Mouse (Mus musculus): ENCODE results near the gene Arhgap5. TPM values are rescaled to one million over a fixed set of nuclear protein-coding genes. Genes with fewer than 3 reads are reported as not detected.

Arhgap5 gene
- polyA plus RNA-seq, 1 experiment from 2014 or later: 64.7 TPM

DNA sequence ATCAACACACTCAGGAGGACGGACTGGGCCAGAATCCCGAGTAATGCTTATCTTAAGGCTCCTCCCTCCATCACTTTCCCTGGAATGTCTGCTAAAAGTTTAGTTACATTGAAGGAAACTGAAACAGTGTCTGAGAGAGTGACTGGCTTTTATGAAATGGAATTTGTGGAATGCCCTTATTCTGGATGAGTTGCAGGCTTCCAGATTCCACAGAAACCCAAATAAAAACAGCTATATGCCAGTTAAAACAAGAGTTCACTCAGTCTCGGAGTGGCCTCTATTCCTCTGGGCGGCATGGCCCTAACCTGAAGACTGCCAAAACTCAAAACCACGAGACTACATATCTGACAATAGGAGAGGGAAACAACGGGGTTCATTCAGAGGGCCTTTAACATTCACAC is 10.5 kb upstream of the Arhgap5 start:
- no peaks in the 10 kb centered on the region for H3K36me3 ChIP-seq (replicated peaks)
- H3K27ac ChIP-seq: no peak overlapping the region
- peaks cover 5% of the 10 kb centered on the region; the same call in 1 of the 2 replicates for H3K4me1 ChIP-seq
- H3K4me3 ChIP-seq (replicated peaks): no peak overlapping the region
- H3K27me3 ChIP-seq: no peaks in the 10 kb centered on the region
- H3K4me2 ChIP-seq: no peak overlapping the region
- no peak for ATAC-seq (ENCODE audit: low FRiP score)
- no peak overlapping the region for H3K9ac ChIP-seq
- 64% methylated on average over 6 of the region's 6 CpGs for WGBS
- no peaks in the 10 kb centered on the region for H3K9me3 ChIP-seq

DNA sequence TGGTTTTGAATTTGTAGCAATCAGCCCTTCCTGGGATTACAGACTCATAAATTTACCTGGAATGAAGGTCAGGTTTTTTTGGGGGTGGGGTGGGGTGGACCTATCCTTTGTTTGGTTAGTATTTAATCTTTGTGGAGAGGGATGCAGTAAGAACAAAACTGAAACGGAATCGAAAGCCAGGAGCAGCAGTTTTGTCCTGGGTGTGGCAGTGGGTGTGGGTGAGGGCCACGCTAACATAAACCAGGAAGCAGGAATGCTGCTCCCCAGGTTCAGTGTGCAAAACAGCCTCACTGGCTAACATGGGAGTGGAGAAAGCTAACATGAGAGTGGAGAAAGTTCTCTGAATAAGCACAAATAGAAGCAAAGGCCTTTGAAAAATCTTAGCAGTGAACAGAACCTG is 6.6 kb upstream of the Arhgap5 start:
- Histone ChIP-seq H3K4me3 (replicated peaks) (no peak overlapping the region), H3K9me3 (no peaks in the 10 kb centered on the region), H3K4me1 (peaks cover under 1% of the 10 kb centered on the region; the same call in 1 of the 2 replicates), H3K36me3 (replicated peaks) (no peaks in the 10 kb centered on the region), H3K9ac (no peak overlapping the region), H3K27ac (no peak overlapping the region), H3K4me2 (no peak overlapping the region), H3K27me3 (no peaks in the 10 kb centered on the region)
- ATAC-seq (ENCODE audit: low FRiP score): no peak
- whole genome bisulfite sequencing: 85% methylated on average over 3 of the region's 3 CpGs

DNA sequence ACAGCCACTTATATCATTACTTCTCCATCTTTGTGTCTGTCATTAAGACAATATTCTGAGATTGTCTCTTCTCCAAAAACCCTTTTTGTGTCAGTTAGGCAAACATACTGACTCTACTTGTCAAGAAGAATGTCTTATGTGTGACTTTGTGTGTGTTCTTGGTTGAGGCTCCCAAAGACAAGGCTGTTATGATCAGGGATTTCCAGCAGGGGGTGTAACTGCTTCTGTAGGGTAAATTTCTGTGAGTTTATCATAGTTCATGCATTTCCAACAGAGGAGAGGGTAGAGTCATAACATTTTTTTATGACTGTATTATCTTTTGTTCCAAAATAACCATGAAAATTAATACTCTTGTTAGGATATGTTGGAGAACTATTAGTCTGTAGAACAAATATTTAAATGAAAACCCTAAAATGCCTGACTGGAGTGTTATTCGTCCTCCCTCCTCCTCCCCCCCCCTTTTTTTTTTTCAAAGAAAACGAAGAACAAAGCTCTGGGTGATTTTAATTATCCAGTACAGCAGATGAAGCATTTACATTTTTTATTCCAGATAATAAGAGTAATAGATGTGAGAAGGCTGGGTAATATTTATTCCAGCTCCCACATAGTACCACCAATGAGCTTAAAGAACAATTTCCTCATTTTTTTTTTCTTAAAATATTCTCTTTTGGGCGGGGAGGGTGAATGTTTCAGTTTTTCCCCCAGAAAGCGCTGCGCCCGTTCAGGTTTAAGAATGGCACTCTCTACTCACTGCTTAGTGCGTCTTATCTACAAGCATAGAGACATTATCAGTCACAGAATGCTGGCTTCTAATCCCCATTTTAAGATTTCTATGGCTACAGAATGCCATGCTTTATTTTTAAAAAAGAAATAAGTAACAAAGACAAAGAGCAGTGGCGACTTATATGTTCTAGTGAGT is 2.6 kb upstream of the Arhgap5 start:
- no peak for ATAC-seq (ENCODE audit: low FRiP score)
- Histone ChIP-seq H3K9ac (no peak overlapping the region), H3K4me2 (no peak overlapping the region), H3K27me3 (no peaks in the 10 kb centered on the region), H3K4me3 (replicated peaks) (no peak overlapping the region), H3K36me3 (replicated peaks) (no peaks in the 10 kb centered on the region), H3K4me1 (peaks cover 11% of the 10 kb centered on the region), H3K27ac (no peak overlapping the region), H3K9me3 (no peaks in the 10 kb centered on the region)
- 72% methylated on average over 8 of the region's 8 CpGs for WGBS

DNA sequence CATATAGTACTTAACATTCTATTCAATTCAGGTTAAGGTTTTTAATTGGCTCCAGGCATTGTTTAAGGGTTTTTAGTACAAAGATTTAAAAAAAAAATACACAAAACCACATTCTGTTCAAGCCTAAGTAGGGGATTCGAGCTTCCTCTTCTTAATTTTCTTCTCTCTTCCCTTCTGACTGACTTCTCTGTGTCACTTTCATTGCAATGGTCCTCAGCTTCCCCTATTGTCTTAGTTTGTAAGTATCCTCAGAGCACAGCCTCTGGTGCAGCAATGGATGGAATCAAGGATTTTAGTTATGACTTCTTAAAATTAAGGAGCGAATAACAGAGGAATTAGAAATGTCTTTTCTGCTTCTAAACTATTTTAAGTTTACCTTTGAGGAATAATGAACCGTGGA is 1.6 kb upstream of the Arhgap5 start:
- H3K4me1 ChIP-seq: peaks cover 14% of the 10 kb centered on the region
- no peak overlapping the region for H3K9ac ChIP-seq
- H3K4me2 ChIP-seq: peak overlapping the region; percentile 74; the same call in 1 of the 2 replicates
- H3K27me3 ChIP-seq: no peaks in the 10 kb centered on the region
- H3K4me3 ChIP-seq (replicated peaks): no peak overlapping the region
- 66% methylated on average over 3 of the region's 3 CpGs for WGBS
- H3K27ac ChIP-seq: no peak overlapping the region
- no peaks in the 10 kb centered on the region for H3K36me3 ChIP-seq (replicated peaks)
- no peak for ATAC-seq (ENCODE audit: low FRiP score)
- no peaks in the 10 kb centered on the region for H3K9me3 ChIP-seq

DNA sequence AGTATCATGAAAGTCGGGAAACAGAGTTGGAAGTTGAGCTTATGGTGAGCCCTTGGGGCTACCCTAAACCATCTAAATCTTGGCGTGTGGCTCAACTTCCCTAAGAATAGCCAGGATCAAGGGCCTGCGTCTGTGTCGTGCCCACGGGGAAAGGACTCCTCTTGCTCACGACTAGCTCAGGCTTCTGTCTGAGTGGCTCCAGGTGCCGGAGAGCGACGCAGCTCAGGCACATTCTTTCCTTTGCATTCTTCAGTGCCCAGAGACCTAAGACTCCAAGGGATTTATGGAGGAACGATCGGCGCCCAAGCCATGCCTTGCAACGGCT is 679 bp upstream of the Arhgap5 start:
- Histone ChIP-seq H3K9me3 (no peaks in the 10 kb centered on the region), H3K4me1 (peaks cover 14% of the 10 kb centered on the region), H3K27ac (peak overlapping the region; percentile 99), H3K4me3 (replicated peaks) (peak overlapping the region; percentile 98), H3K27me3 (no peaks in the 10 kb centered on the region), H3K9ac (peak overlapping the region; percentile 69), H3K36me3 (replicated peaks) (no peaks in the 10 kb centered on the region), H3K4me2 (peak overlapping the region; percentile 74)
- WGBS: 0% methylated on average over 13 of the region's 13 CpGs
- no peak; the same call in 1 of the 2 replicates for ATAC-seq (ENCODE audit: low FRiP score)

DNA sequence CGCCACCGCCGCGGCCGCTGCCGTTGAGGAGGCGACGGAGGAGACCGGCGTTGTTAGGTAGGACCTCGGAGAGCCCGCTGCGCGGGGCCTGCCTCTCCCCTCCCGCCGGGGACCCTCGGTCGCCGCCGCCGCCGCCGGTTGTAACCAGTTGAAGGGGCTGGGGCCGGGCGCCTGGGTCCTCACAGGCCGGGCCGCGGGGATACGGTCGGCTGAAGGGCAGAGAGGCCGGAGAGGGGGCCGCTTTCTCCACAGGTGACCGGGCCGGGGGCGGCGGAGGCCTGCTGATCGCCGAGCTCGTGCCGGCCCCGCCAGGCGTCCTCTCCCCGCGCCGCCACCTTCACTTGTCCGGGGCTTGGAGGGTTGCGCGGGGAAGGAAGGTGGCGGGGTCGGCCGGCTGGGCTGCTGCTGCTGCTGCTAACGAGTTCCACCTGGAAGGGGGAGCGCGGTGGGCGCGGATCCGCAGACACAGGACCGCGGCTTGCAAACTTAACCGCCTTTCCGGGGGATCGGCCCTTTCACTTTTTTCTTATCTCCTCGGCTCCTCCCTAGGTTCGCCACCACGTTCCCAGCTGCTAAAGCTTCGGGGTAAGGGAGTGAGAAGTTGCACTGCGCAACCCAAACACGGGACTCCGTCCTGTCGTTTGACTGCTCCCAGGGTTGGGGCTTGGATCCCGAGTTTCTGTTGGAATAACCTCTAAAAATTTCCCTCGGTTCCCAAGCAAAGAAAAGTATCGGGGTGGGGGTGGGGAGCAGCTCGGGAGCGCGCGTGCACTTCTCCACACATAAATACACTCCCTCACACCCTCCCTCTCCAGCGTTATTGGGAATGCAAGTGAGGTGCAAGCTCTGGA is 784 bp downstream of the Arhgap5 start:
- peak overlapping the region; percentile 74 for H3K4me2 ChIP-seq
- no peak; the same call in 1 of the 2 replicates for ATAC-seq (ENCODE audit: low FRiP score)
- peak overlapping the region; percentile 98 for H3K9ac ChIP-seq
- H3K9me3 ChIP-seq: no peaks in the 10 kb centered on the region
- H3K27me3 ChIP-seq: no peaks in the 10 kb centered on the region
- peaks cover 14% of the 10 kb centered on the region for H3K4me1 ChIP-seq
- under 1% methylated on average over 67 of the region's 78 CpGs for WGBS
- no peaks in the 10 kb centered on the region for H3K36me3 ChIP-seq (replicated peaks)
- H3K4me3 ChIP-seq (replicated peaks): peak overlapping the region; percentile 98
- peak overlapping the region; percentile 99 for H3K27ac ChIP-seq

DNA sequence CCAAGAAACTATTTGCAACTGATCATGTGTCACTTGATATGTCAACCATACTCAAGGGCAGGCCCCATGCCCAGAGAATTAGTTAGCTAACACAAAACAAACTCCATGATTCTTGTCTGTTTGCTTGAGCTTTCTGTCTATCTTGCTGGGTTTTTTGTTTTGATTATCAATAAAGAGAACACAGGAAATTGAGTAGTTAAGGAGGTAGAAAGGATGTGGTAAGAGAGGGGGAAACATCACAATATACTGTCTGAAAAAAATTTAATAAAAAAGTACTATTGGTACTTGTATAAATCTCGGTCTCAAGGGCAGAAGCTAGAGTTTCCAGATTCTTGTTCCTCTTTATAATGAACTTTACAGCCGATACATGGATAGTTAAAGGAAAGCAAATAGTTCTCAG is 20.9 kb downstream of the Arhgap5 start:
- 91% methylated on average over 2 of the region's 2 CpGs for WGBS

DNA sequence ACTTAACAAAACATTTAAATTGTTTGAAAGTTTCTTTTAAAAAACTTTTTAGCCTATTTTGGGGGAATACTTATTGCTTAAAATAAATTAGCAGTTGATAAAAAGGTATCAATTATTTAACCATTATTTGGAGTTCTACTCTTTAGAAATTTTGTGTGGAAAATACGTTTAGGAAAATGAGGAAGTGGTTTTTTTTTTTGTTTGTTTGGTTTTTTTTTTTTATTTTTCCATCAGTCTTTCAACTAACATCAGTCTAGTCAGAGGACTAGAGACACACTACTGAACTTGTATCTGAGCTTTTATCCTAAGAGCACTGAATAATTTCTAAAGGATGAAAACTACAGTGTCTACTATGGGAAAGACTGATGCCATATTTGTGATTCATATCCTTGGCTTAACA is 21.7 kb downstream of the Arhgap5 start:
- WGBS: 88% methylated on average over 1 of the region's 1 CpGs
- Histone ChIP-seq H3K27me3 (no peaks in the 10 kb centered on the region), H3K9me3 (no peaks in the 10 kb centered on the region), H3K36me3 (replicated peaks) (no peaks in the 10 kb centered on the region), H3K4me1 (no peaks in the 10 kb centered on the region), H3K4me3 (replicated peaks) (no peak overlapping the region), H3K27ac (no peak overlapping the region), H3K9ac (no peak overlapping the region), H3K4me2 (no peak overlapping the region)
- ATAC-seq (ENCODE audit: low FRiP score): no peak

More for the DNA sequence above, 20.9 kb downstream of the Arhgap5 start:
- Histone ChIP-seq H3K4me2 (no peak overlapping the region), H3K27me3 (no peaks in the 10 kb centered on the region), H3K9ac (no peak overlapping the region), H3K36me3 (replicated peaks) (no peaks in the 10 kb centered on the region), H3K27ac (no peak overlapping the region), H3K9me3 (no peaks in the 10 kb centered on the region), H3K4me3 (replicated peaks) (no peak overlapping the region), H3K4me1 (no peaks in the 10 kb centered on the region)
- ATAC-seq (ENCODE audit: low FRiP score): no peak

DNA sequence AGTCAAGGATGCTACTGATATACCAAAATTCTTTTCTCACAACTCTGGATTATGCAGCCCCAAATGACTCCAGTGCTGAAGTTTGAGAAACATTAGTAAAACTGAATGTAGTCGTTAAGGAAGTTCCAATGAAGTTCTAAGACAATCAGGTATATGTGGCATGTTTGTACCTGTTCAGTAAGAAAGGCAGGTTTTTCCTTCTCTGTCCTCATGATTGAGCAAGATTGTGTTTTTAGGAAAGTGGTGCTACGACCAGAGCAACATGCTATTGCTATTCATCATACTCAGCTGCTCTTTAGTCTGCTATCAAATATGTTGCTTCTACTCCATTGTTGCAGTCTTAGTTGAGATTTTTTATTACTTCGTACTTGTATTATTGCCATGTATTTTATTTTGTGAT is 26.0 kb downstream of the Arhgap5 start:
- 90% methylated on average over 3 of the region's 3 CpGs for WGBS
- no peak overlapping the region for H3K27ac ChIP-seq
- no peak for ATAC-seq (ENCODE audit: low FRiP score)
- no peak overlapping the region for H3K4me2 ChIP-seq
- H3K9ac ChIP-seq: no peak overlapping the region
- H3K27me3 ChIP-seq: no peaks in the 10 kb centered on the region
- no peaks in the 10 kb centered on the region for H3K9me3 ChIP-seq
- no peaks in the 10 kb centered on the region for H3K36me3 ChIP-seq (replicated peaks)
- H3K4me3 ChIP-seq (replicated peaks): no peak overlapping the region
- H3K4me1 ChIP-seq: no peaks in the 10 kb centered on the region

DNA sequence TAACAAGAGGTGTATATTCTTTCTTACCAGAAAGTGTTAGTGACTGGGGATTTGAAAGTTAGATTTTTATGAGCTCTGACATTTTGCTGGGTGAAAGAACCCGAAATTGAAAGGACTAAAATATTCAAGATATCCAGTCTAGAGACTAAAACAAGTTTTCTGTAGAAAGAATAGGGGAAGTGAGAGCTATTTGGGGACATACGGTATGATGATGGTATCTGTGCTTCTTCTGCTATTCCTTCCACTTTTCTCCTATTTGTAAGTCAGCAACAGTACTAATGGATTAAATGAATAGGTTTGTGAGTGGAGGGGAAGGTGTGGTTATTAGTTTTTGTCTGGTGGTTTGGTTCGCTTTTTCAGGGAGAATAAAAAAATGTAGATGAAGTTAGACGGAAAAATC is 37.5 kb downstream of the Arhgap5 start:
- Histone ChIP-seq H3K27ac (no peak overlapping the region), H3K9me3 (no peaks in the 10 kb centered on the region), H3K4me3 (replicated peaks) (no peak overlapping the region), H3K9ac (no peak overlapping the region), H3K4me2 (no peak overlapping the region), H3K4me1 (no peaks in the 10 kb centered on the region), H3K27me3 (no peaks in the 10 kb centered on the region), H3K36me3 (replicated peaks) (no peaks in the 10 kb centered on the region)
- 89% methylated on average over 4 of the region's 4 CpGs for WGBS
- ATAC-seq (ENCODE audit: low FRiP score): no peak

DNA sequence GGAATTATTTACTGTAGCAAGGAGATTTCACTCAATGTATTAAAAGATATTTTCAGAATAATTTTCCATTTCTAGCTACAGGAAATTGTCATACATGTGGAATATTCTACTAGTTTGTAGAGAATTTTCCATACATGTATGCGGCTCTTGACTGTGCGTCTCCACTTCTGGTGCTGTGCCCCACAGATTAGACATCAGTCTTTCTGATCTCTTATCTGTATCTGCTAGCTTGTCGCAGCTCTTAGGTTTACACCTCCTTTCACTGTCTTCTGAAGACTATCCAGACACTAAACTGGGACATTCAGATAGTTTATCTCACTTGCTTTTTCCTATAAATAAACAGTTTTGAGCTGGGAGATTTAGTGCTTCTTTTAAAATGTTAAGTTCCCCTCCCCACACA is 40.8 kb downstream of the Arhgap5 start:
- no peaks in the 10 kb centered on the region for H3K27me3 ChIP-seq
- no peaks in the 10 kb centered on the region for H3K36me3 ChIP-seq (replicated peaks)
- no peak overlapping the region for H3K4me2 ChIP-seq
- WGBS: 92% methylated on average over 3 of the region's 3 CpGs
- H3K4me3 ChIP-seq (replicated peaks): no peak overlapping the region
- no peak overlapping the region for H3K9ac ChIP-seq
- H3K4me1 ChIP-seq: no peaks in the 10 kb centered on the region
- no peak for ATAC-seq (ENCODE audit: low FRiP score)
- no peak overlapping the region for H3K27ac ChIP-seq
- H3K9me3 ChIP-seq: no peaks in the 10 kb centered on the region

DNA sequence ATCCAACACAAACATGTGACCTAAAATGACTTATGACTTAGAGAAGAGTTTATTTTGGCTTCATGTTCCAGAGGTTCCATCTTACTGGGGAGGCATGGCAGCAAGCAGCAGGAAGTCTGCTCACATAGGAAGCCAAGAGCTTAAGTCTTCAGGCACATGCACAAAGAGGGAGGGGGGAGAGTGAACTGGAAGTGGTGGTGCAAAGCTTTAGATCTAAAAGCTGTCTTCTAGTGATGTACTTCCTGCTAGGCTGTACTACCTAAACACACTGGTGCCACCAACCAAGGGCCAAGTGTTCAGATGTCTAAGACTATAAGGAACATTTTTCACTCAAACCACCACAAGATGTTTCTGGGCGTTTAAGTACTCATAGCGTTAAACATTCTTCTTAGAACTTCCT is 48.3 kb downstream of the Arhgap5 start:
- H3K4me1 ChIP-seq: no peaks in the 10 kb centered on the region
- H3K36me3 ChIP-seq (replicated peaks): peaks cover 4% of the 10 kb centered on the region; the same call in 1 of the 2 replicates
- H3K9ac ChIP-seq: no peak overlapping the region
- no peaks in the 10 kb centered on the region for H3K27me3 ChIP-seq
- no peak overlapping the region for H3K4me3 ChIP-seq (replicated peaks)
- 100% methylated on average over 2 of the region's 2 CpGs for WGBS
- no peak overlapping the region for H3K27ac ChIP-seq
- ATAC-seq (ENCODE audit: low FRiP score): no peak
- no peak overlapping the region for H3K4me2 ChIP-seq
- H3K9me3 ChIP-seq: no peaks in the 10 kb centered on the region

Measured in forebrain, embryonic 12.5 days (tissue).